Mouse (Mus musculus) ZHBTc4 (cell line): Measurements from ENCODE around the gene Notch2.
"Not testable (repeated sequence)": the region's sequence is repeated elsewhere in the genome, so short reads cannot be mapped to it uniquely, and the experiment has no call there.

Source experiments
- DNase-seq: peaks from one replicate; pipeline ENCODE4 v3.0.0-alpha.2; 2011; ENCODE audit warnings: low read depth, low spot score

Gene Notch2

GRCm38 (mm10) chr3:98028072-98028471 lies 14.7 kb downstream of the Notch2 start:
- DNase-seq, result no peak

- DNase-seq, result no peak
These were observed 15.6 kb downstream of the Notch2 start for GRCm38 (mm10) chr3:98028936-98029335.

- DNase-seq, result no peak
These were observed 17.8 kb downstream of the Notch2 start for GRCm38 (mm10) chr3:98031104-98031503.

- no peak for DNase-seq
These were observed 18.9 kb downstream of the Notch2 start for GRCm38 (mm10) chr3:98032191-98032590.

- DNase-seq, result no peak
These were observed 19.6 kb downstream of the Notch2 start for GRCm38 (mm10) chr3:98032944-98033343.

- DNase-seq, result no peak
These were observed 21.6 kb downstream of the Notch2 start for GRCm38 (mm10) chr3:98034622-98035593.

GRCm38 (mm10) chr3:98036161-98036560 lies 22.8 kb downstream of the Notch2 start:
- no peak for DNase-seq

GRCm38 (mm10) chr3:98037151-98037550 lies 23.8 kb downstream of the Notch2 start:
- no peak for DNase-seq

GRCm38 (mm10) chr3:98038658-98039057 lies 25.3 kb downstream of the Notch2 start:
- DNase-seq, result no peak

GRCm38 (mm10) chr3:98039223-98039622 lies 25.9 kb downstream of the Notch2 start:
- DNase-seq, result no peak

GRCm38 (mm10) chr3:98039666-98040456 lies 26.5 kb downstream of the Notch2 start:
- no peak for DNase-seq

GRCm38 (mm10) chr3:98040836-98041235 lies 27.5 kb downstream of the Notch2 start:
- DNase-seq, result no peak

- DNase-seq, result no peak
These were observed 29.0 kb downstream of the Notch2 start for GRCm38 (mm10) chr3:98042301-98042700.

- no peak for DNase-seq
These were observed 29.7 kb downstream of the Notch2 start for GRCm38 (mm10) chr3:98042955-98043456.

- no peak for DNase-seq
These were observed 30.3 kb downstream of the Notch2 start for GRCm38 (mm10) chr3:98043669-98044068.

GRCm38 (mm10) chr3:98044768-98045368 lies 31.5 kb downstream of the Notch2 start:
- no peak for DNase-seq

GRCm38 (mm10) chr3:98045465-98046148 lies 32.3 kb downstream of the Notch2 start:
- no peak for DNase-seq

- no peak for DNase-seq
These were observed 33.0 kb downstream of the Notch2 start for GRCm38 (mm10) chr3:98046305-98046704.

GRCm38 (mm10) chr3:98049671-98050070 lies 36.3 kb downstream of the Notch2 start:
- DNase-seq, result no peak

GRCm38 (mm10) chr3:98050086-98050485 lies 36.8 kb downstream of the Notch2 start:
- not testable (repeated sequence) for DNase-seq
